Mouse (Mus musculus): Measurements from ENCODE around the gene Stag1.

Stag1 gene

GRCm38 (mm10) chr9:100944677-100945365, 347.2 kb downstream of the Stag1 start:
- no peak for DNase-seq (ENCODE audit: inconsistent age in 2 of 2, low spot score in 1 of 2)

DNA sequence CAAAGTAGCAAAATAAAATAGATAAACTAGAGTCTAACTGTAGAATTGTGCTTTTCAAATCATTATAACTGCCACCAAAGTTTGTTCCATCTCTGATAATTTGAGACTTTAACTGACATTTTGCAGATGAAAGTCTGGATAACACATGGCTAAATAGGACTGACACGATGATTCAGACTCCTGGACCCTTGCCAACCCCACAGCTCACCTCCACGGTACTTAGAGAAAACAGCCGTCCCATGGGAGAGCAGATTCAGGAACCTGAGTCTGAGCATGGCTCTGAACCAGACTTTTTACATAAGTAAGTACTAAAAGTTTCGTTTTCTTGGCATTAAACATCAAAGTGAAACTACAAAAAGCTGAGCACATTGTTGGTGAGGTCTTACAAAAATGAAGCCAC, 353.9 kb downstream of the Stag1 start:
- peak; percentile 78 to 88 for DNase-seq (ENCODE audit: inconsistent age in 2 of 2, low spot score in 1 of 2)

DNA sequence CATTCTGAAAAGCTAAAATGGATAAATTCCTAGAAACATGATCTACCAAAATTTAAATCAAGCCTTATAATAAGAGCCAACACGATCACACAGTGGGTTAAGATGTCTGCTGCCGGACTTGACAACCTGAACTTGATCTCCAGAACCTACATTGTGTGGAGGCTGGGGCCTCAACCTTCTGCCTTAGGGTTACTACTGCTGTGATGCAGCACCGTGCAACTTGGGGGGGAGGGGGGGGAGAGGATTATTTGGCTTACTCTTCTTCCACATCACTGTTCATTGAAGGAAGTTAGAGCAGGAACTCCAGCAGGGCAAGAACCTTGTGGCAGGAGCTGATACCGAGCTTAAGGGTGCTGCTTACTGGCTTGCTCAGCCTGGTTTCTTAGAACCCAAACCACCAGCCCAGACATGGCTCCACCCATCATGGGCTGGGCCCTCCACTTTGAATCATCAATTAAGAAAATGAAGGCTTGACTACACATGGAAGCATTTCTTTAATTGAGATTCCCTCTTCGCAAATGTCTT, 365.4 kb downstream of the Stag1 start:
- no peak for DNase-seq (ENCODE audit: inconsistent age in 2 of 2, low spot score in 1 of 2)

GRCm38 (mm10) chr9:100963428-100963912, 365.9 kb downstream of the Stag1 start:
- no peak for DNase-seq (ENCODE audit: inconsistent age in 2 of 2, low spot score in 1 of 2)

- DNase-seq (ENCODE audit: inconsistent age in 2 of 2, low spot score in 1 of 2), result no peak
Measured at GRCm38 (mm10) chr9:100964106-100964505, 366.5 kb downstream of the Stag1 start.

DNA sequence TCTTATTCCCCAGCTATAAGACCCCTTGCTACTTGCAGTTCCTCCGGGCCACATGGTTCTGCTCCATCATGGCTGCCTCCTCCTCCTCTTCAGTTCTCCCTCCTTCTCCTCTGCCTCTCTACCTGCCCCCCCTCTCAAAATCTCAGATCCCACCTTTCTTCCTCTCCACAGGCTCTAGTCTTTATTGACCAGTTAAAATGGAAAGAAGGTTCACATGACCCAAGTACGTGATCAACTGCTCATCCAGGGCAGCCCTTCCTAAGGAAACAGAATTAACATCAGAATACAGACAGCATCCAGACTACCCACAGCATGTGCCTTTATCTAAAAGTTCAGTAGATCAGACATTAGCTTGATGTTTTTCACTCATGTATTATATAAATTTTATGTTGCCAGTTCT, 371.9 kb downstream of the Stag1 start:
- no peak for DNase-seq (ENCODE audit: inconsistent age in 2 of 2, low spot score in 1 of 2)

GRCm38 (mm10) chr9:100978666-100979065, 381.1 kb downstream of the Stag1 start:
- DNase-seq (ENCODE audit: inconsistent age in 2 of 2, low spot score in 1 of 2), result no peak

GRCm38 (mm10) chr9:100979260-100979659, 381.7 kb downstream of the Stag1 start:
- DNase-seq (ENCODE audit: inconsistent age in 2 of 2, low spot score in 1 of 2), result no peak

- DNase-seq (ENCODE audit: inconsistent age in 2 of 2, low spot score in 1 of 2), result no peak
Measured at GRCm38 (mm10) chr9:100982786-100983185, 385.2 kb downstream of the Stag1 start.

DNA sequence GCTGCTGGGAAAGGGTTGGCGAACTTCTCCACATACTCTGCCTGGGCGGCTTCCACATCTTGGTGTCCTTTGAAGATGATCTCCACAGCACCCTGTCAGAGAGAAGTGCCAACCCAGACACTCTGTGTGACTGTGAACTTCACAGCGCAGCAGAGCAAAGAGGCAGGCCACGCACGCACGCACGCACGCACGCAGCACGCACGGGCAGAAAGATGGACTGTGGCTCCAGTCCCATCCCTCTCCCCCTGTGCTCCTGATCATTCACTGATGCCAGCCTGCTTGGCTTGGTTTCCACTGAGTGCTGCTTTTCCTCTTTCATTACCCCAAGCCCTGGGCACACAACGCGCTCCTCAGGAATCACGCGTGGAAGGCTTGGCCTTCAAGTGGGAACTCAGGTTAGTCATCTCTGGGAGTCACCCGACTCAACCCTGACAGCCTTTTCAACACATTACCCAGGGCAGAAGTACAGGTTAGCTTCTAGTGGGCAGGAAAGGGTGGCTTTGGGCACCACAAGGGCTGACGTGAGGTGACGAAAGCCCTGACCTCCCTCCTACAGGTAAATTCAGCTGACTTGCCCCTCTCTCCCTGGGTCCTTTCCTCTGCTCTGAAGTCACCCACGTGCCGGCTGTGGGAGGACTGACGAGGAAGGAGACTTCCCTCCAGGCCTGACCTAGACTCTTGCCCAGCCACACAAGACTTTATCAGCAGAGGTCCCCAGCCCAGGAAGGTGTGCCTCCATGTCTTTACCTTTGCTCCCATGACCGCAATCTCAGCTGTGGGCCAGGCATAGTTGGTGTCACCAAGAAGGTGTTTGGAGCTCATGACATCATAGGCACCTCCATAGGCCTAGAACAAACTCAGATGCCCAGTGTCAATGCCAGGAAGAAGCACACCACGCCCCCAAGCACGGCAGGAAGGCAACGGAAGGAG, 387.0 kb downstream of the Stag1 start:
- no peak for DNase-seq (ENCODE audit: inconsistent age in 2 of 2, low spot score in 1 of 2)

DNA sequence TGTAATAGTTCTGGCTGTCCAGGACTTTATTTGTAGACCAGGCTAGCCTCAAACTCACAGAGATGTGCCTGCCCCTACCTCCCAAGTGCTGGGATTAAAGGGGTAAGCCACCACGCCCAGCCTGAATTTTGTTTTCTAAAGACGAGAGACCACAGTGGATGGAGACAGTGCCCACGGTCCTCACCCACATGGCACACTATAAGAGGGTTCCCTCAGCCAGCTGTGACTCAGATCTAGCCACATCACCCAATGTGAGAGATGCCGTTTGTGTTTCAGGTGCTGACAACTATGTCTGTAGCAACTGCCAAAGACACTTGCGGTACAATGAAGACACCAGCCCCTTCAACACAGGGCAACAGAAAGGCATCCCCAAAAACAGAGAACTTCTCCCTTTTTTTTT, 389.4 kb downstream of the Stag1 start:
- DNase-seq (ENCODE audit: inconsistent age in 2 of 2, low spot score in 1 of 2), result no peak

DNA sequence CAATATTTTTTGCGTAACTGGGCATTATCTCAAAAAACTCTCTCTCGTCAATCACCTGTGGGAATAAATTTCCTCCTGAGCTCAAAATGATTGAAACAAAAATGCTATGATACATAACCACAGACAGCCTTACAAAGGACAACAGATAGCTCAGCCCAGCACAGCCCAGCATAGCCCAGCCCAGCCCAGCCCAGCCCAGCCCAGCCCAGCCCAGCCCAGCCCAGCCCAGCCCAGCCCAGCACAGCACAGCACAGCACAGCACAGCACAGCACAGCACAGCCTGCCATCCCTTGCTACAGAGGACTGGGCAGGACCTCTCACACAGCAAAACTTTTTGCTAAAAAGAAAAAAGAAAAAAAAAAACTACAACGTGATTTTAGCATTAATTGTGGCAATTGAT, 390.3 kb downstream of the Stag1 start:
- DNase-seq (ENCODE audit: inconsistent age in 2 of 2, low spot score in 1 of 2), result no peak

DNA sequence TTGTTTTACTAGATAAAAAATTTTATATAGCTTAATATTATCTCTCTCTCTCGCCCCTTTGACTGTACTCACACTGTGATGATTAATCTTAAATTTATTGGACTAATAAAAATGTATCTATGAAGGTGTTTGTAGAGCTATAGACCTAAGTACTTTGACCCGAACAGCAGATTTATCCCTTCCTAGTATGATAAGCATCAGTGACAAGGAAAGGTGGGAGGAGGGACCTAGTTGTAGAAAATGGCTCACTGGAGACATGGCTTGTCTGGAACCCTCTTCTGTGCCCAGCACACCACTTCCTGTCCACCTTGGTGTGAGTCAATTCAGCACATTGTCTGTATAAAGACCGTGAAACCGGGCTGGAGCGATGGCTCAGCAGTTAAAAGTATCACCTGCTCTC, 393.0 kb downstream of the Stag1 start:
- DNase-seq (ENCODE audit: inconsistent age in 2 of 2, low spot score in 1 of 2), result no peak

DNA sequence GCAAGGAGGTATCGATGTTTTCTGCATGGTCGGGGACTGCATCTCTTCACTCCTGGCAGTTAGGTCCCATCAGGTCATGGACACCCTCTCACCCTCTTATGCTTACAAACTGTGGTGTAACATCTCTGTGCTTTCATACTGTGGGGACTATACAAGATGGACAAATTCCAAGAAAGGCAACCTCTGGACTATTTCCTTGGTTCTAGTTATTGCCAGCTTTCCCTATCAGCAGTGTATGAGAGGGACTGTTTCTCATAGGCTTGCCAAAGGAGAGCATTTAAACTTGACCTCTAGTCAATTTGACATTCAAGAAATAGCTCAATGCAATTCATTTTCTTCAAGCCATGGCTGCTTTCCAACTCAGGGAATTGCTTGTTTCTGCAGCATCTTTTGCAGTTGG, 393.7 kb downstream of the Stag1 start:
- DNase-seq (ENCODE audit: inconsistent age in 2 of 2, low spot score in 1 of 2), result peak in 1 of 2 experiments; percentile 65

DNA sequence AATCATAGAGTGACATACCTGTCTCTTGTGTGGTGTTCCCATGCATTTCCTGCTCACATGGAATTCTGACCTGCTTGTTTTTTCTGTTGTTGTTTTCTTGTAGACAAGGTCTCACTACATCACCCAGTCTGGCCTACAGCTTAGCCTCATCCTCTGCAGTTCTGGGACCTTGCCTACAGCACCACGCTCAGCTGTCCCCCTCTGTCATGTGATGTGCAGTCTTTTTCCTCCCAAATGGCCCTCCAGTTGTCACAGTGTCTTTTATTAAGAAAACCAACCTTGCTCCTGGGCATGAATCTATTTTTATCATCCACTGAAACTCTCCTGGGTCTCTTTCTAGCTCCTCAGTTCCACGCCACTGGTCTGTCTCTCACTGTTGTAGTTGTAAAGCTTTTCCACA, 394.6 kb downstream of the Stag1 start:
- no peak for DNase-seq (ENCODE audit: inconsistent age in 2 of 2, low spot score in 1 of 2)

DNA sequence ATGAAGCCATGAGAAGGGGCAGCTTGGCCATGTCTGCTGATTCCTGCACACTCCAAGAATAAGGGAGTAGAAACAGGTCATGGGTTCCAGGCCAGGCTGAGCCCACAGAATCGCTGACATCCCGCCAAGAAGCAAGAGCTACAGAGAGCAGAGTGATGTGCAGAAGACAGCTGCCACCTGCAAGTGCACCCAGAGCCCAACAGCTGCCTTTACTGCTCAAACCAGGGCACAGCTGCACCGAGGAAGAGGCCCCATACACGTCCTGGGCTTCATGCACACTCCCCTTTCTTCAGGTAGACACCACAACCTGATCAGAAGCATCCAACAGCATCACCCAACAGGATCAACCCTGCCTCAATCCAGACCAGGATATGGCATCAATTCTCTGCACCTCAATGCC, 396.3 kb downstream of the Stag1 start:
- no peak for DNase-seq (ENCODE audit: inconsistent age in 2 of 2, low spot score in 1 of 2)

GRCm38 (mm10) chr9:100997138-100997537, 399.5 kb downstream of the Stag1 start:
- DNase-seq (ENCODE audit: inconsistent age in 2 of 2, low spot score in 1 of 2), result no peak

- peak in 1 of 2 experiments; percentile 33 for DNase-seq (ENCODE audit: inconsistent age in 2 of 2, low spot score in 1 of 2)
Measured at GRCm38 (mm10) chr9:101002053-101002452, 404.5 kb downstream of the Stag1 start.

- no peak for DNase-seq (ENCODE audit: inconsistent age in 2 of 2, low spot score in 1 of 2)
Measured at GRCm38 (mm10) chr9:101002841-101003240, 405.2 kb downstream of the Stag1 start.

GRCm38 (mm10) chr9:101003302-101003701, 405.7 kb downstream of the Stag1 start:
- no peak for DNase-seq (ENCODE audit: inconsistent age in 2 of 2, low spot score in 1 of 2)

DNA sequence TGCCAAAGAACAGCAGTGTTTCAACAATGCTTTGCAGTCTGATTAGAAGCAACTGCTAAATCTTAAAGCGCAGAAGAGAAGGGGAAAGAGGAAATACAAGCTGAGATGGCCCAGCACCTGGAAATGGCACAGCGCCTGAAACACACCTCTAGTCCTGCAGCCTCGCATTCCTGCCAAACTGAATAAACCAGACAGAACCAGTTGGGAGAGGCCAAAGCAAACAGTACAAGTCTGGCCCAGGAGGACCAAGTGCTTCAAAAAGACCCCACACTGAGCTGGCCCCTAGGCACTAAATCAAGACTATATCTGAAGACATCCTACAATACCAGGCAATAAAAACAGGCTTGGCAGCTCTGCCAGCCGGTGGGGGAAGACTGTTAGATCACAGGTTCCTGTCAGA, 408.3 kb downstream of the Stag1 start:
- DNase-seq (ENCODE audit: inconsistent age in 2 of 2, low spot score in 1 of 2), result no peak
